Mouse (Mus musculus) liver, embryonic 11.5 days (tissue): ENCODE results near the gene Erc2. TPM values are rescaled to one million over a fixed set of nuclear protein-coding genes. Genes with fewer than 3 reads are reported as not detected.

Source experiments
- ATAC-seq: fragments of 200-750 bp; cut with Nextera tagmentation; replicated peaks from 2 replicates; pipeline ENCODE4 v1.8.0; 2017; ENCODE audit warnings: moderate number of reproducible peaks, mild to moderate bottlenecking, moderate TSS enrichment, moderate library complexity; ENCODE audit not compliant: low FRiP score
- DNase-seq: peaks from one replicate; pipeline ENCODE4 v3.0.0-alpha.2; 2017; ENCODE audit warnings: low spot score
- H3K27ac ChIP-seq: fragments of 300-500 bp; sonication (generic); 2 replicates; pipeline ENCODE4 v1.5.1; 2014; ENCODE audit warnings: mild to moderate bottlenecking, low read depth, low read length, control low read depth
- H3K27me3 ChIP-seq: fragments of 300-500 bp; sonication (generic); replicated peaks from 2 replicates; pipeline ENCODE4 v1.6.1; 2014; ENCODE audit warnings: low read length, mixed read lengths; ENCODE audit not compliant: control insufficient read depth, insufficient read depth
- H3K36me3 ChIP-seq: fragments of 300-500 bp; sonication (generic); 2 replicates; pipeline ENCODE4 v1.6.1; 2014; ENCODE audit warnings: mild to moderate bottlenecking, low read length, moderate library complexity, mixed read lengths; ENCODE audit not compliant: control insufficient read depth, insufficient read depth
- H3K4me1 ChIP-seq: fragments of 300-500 bp; sonication (generic); replicated peaks from 2 replicates; pipeline ENCODE4 v1.6.1; 2014; ENCODE audit warnings: low read length, mixed read lengths; ENCODE audit not compliant: control insufficient read depth, insufficient read depth
- H3K4me2 ChIP-seq: fragments of 300-500 bp; sonication (generic); 2 replicates; pipeline ENCODE4 v1.6.1; 2014; ENCODE audit warnings: mild to moderate bottlenecking, control low read depth, moderate library complexity
- H3K4me3 ChIP-seq: fragments of 300-500 bp; sonication (generic); 2 replicates; pipeline ENCODE4 v1.5.1; 2014; ENCODE audit warnings: low read depth, low read length, control low read depth
- H3K9ac ChIP-seq: fragments of 300-500 bp; sonication (generic); 2 replicates; pipeline ENCODE4 v1.6.1; 2014; ENCODE audit warnings: low read depth, low read length, control low read depth
- H3K9me3 ChIP-seq: fragments of 300-500 bp; sonication (generic); 2 replicates; pipeline ENCODE4 v1.6.1; 2016; ENCODE audit warnings: low read length, inconsistent platforms, mixed read lengths; ENCODE audit not compliant: control insufficient read depth
- WGBS: fragments of 180-500 bp; shearing (Covaris S2); extraction: QIAGEN DNeasy Blood & Tissue Kit; methylation state at CpG from one replicate; pipeline ENCODE4 v1.1.7; 2014; 5-methylcytosine and 5-hydroxymethylcytosine counted together
- polyA plus RNA-seq: library from polyadenylated mRNA; unstranded; fragments of >200 nt; fragmentation: Nextera tagmentation; extraction: Ambion mirVana; gene quantifications from 2 replicates; pipeline ENCODE4 v1.2.1, GENCODE M21; 2014

Gene Erc2
- polyA plus RNA-seq, 1 experiment from 2014 or later: 1.6 TPM

DNA sequence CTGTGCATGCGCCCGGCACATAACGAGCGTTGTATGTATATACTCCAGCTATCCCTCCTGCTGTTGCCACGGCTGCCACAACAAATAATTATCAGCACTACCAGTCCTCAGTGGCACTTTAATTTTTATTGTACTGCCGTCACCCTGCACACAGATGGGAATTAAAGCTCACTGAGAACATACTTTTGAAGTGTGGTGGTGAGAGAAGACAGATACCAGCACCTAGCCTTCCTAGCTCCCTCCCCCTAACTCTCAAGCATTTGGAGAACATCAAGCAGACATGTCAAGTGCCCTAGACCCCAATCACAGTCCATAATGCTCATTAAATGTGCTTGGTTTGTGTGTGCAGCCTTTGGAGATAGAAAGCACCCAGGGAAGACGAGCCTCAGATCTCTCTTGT, 652.6 kb downstream of the Erc2 start:
- H3K36me3 ChIP-seq: no peaks in the 10 kb centered on the region
- 56% methylated on average over 7 of the region's 7 CpGs for WGBS
- DNase-seq: no peak
- H3K4me1 ChIP-seq: no peaks in the 10 kb centered on the region
- H3K27ac ChIP-seq: no peak overlapping the region
- H3K4me2 ChIP-seq: no peak overlapping the region
- no peaks in the 10 kb centered on the region for H3K9me3 ChIP-seq
- H3K27me3 ChIP-seq: peaks cover 2% of the 10 kb centered on the region
- no peak overlapping the region for H3K9ac ChIP-seq
- no peak for ATAC-seq
- H3K4me3 ChIP-seq: no peak overlapping the region

DNA sequence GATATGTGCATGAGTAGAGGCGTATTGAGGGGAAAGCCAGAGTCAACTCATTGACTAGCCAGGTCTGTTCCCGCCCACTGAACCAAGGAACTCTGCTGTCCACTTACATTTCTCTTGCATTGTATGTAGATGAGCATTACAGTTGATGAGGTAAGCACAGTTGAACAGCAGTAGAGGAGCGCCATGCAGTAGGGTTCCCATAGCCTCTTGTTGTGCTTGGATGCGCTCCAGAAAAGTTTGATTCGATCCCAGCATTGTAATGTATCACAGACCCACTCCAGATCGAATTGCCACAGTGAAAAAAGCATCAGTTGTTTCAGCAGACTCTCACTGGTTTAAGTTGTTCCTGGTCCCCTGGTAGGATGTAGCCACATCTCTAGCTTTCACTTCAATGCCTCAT, 656.7 kb downstream of the Erc2 start:
- WGBS: 77% methylated on average over 6 of the region's 6 CpGs
- H3K27ac ChIP-seq: no peak overlapping the region

DNA sequence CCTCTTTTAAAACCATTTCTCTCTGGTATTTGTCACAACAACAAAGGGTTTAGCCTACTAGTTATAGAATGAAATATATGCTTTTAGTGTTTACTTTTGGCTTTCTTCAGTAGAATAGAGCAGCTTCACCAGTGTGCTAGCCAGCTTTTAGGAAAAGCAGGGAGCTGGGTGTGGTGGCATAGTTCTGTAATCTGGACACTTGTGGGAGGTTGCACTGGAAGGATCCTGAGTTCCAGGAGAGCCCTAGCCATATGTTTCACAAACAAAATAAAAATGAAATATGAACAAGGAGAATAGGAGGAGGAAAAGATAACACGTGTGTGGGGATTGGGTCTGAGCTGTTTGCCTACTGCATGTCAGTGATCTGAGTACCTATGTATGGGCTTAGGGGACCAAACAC, 658.1 kb downstream of the Erc2 start:
- no peak for ATAC-seq
- WGBS: 57% methylated on average over 1 of the region's 1 CpGs

More for the DNA sequence above, 656.7 kb downstream of the Erc2 start:
- Histone ChIP-seq H3K9ac (no peak overlapping the region), H3K36me3 (no peaks in the 10 kb centered on the region), H3K4me3 (no peak overlapping the region), H3K27me3 (0 out of 2 replicates have a peak, but pooled peaks cover 2% of the 10 kb centered on the region), H3K9me3 (no peaks in the 10 kb centered on the region), H3K4me1 (no peaks in the 10 kb centered on the region), H3K4me2 (no peak overlapping the region)
- ATAC-seq: no peak
- no peak for DNase-seq

DNA sequence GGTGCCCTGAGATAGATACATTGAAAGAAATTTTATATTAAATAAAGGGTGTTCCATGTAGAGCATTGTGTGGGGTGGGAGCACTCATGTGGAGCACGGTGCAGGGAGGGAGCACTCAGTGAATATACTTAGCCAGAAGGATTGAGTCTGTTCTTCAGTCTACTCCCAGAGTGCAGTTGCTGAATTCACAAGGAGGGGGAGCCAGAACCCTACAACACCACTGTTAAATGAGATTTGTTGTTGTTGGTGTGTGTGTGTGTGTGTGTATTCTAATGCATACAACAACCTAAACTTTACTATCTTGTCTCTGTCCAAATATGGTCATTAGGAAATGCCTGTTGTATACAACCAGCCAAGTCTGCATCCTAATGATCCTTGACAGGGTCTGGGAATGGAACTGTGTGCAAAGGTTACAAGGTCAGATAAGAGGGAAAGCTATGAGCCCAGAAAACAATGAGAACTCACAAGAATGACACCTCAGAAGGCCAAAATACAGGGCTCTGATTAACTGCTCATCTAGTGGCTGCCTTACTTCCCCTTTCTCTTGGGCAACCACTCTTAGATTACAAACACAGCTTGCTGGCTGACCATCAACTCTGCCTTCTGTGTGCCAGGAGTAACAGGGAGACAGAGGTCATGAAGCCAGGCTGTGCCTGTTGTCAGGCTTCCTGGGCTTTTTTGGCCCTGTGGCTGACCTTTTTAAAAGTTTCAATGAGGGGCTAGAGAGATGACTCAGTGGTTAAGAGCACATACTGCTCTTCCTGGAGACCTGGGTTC, 661.3 kb downstream of the Erc2 start:
- Histone ChIP-seq H3K4me1 (no peaks in the 10 kb centered on the region), H3K4me2 (no peak overlapping the region), H3K27me3 (no peaks in the 10 kb centered on the region), H3K4me3 (no peak overlapping the region), H3K36me3 (no peaks in the 10 kb centered on the region), H3K9ac (no peak overlapping the region), H3K9me3 (no peaks in the 10 kb centered on the region), H3K27ac (no peak overlapping the region)
- WGBS: 90% methylated on average over 1 of the region's 1 CpGs
- DNase-seq (no peak), ATAC-seq (no peak)

More for the DNA sequence above, 658.1 kb downstream of the Erc2 start:
- H3K27me3 ChIP-seq: no peaks in the 10 kb centered on the region
- no peaks in the 10 kb centered on the region for H3K36me3 ChIP-seq
- H3K4me2 ChIP-seq: no peak overlapping the region
- H3K9me3 ChIP-seq: no peaks in the 10 kb centered on the region
- no peak overlapping the region for H3K4me3 ChIP-seq
- H3K4me1 ChIP-seq: no peaks in the 10 kb centered on the region
- no peak for DNase-seq
- no peak overlapping the region for H3K9ac ChIP-seq
- H3K27ac ChIP-seq: no peak overlapping the region

DNA sequence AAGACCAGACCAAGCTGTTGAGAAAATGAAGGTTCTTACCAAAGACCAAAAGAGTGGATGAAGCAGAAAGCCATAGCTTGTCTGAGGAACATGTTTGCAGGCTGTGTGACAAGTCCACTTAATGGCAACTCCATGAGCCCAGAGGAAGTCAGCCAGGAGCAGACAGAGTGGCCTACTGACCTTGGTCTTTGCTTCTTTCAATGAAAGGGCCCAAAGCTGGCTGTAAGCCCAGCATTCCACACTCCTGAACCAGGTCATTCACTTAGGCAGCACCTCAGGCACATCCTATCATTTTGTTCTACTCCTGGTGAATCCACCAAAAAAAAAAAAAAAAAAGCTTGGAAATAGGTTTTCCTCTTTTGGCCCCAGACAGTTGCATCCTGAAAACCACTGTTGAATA, 664.3 kb downstream of the Erc2 start:
- no peak for DNase-seq
- Histone ChIP-seq H3K36me3 (no peaks in the 10 kb centered on the region), H3K4me2 (no peak overlapping the region), H3K4me1 (no peaks in the 10 kb centered on the region), H3K9ac (no peak overlapping the region), H3K9me3 (no peaks in the 10 kb centered on the region), H3K27ac (no peak overlapping the region), H3K4me3 (no peak overlapping the region), H3K27me3 (no peaks in the 10 kb centered on the region)
- ATAC-seq: no peak

DNA sequence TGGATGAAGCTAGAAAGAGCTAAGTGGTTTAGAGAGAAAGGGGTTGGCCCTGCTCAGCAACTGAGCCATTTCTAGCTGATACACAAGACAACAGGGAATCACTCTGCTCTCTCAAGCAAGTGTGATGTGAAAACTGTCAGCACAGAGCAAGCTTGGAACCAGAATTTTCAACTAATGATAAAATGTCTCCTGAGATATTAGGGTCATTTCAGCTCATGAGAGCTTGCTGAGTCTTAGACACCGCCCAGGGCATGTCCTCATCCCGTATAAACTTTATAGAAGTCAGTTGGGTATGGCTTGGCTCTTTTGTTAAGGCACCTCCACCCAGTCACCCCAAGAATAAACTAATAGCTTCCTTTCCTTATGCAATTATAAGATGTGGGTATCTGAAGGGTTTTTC, 666.0 kb downstream of the Erc2 start:
- Histone ChIP-seq H3K27me3 (no peaks in the 10 kb centered on the region), H3K4me2 (no peak overlapping the region), H3K9ac (no peak overlapping the region), H3K4me1 (no peaks in the 10 kb centered on the region), H3K4me3 (no peak overlapping the region), H3K27ac (no peak overlapping the region), H3K36me3 (no peaks in the 10 kb centered on the region), H3K9me3 (no peaks in the 10 kb centered on the region)
- 91% methylated on average over 2 of the region's 2 CpGs for WGBS
- DNase-seq (no peak), ATAC-seq (no peak)

DNA sequence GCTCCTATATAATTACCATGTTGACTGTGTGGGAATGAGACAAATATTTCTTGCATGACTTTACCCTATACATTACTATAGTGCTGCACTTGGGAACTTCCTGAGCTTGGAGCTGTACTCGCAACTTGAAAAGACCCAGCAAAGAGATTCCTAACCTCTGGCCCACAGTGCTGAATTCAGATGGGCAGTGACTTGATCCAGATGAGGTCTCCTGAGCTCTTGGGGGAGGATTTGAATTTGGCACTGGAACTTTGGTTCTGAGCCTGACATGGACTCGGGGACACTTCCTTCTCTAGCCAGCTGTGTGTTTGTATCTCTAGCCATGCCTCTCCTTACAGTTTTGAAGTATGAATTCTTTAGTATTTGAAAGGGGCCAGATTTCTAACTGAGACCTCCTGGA, 666.7 kb downstream of the Erc2 start:
- no peaks in the 10 kb centered on the region for H3K4me1 ChIP-seq
- no peaks in the 10 kb centered on the region for H3K36me3 ChIP-seq
- ATAC-seq (no peak), DNase-seq (no peak)
- no peak overlapping the region for H3K4me2 ChIP-seq
- WGBS: 76% methylated on average over 2 of the region's 2 CpGs
- H3K27me3 ChIP-seq: no peaks in the 10 kb centered on the region
- no peak overlapping the region for H3K9ac ChIP-seq
- H3K9me3 ChIP-seq: no peaks in the 10 kb centered on the region
- no peak overlapping the region for H3K27ac ChIP-seq
- no peak overlapping the region for H3K4me3 ChIP-seq

DNA sequence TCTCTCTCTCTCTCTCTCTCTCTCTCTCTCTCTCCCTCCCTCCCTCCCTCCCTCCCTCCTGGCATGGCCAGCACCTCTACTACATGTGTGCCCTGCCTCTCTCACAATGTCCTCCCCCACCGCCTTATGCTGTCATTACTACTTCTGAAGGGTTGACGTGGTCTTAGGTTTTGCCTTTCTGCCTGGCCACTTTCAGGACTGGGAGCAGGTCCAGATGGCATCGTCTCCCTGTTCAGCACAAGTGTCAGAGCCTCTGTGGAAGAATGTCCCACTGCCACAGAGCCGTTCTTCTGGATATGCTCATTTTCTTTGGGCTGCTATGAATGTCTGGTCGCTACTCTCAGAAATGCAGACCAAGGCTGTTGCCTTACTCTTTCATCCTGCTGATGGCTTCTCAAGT, 671.7 kb downstream of the Erc2 start:
- WGBS: 81% methylated on average over 5 of the region's 5 CpGs
- Histone ChIP-seq H3K9ac (no peak overlapping the region), H3K4me3 (no peak overlapping the region), H3K4me1 (no peaks in the 10 kb centered on the region), H3K36me3 (no peaks in the 10 kb centered on the region), H3K27me3 (no peaks in the 10 kb centered on the region), H3K4me2 (no peak overlapping the region), H3K9me3 (no peaks in the 10 kb centered on the region), H3K27ac (no peak overlapping the region)
- ATAC-seq (no peak), DNase-seq (no peak)

DNA sequence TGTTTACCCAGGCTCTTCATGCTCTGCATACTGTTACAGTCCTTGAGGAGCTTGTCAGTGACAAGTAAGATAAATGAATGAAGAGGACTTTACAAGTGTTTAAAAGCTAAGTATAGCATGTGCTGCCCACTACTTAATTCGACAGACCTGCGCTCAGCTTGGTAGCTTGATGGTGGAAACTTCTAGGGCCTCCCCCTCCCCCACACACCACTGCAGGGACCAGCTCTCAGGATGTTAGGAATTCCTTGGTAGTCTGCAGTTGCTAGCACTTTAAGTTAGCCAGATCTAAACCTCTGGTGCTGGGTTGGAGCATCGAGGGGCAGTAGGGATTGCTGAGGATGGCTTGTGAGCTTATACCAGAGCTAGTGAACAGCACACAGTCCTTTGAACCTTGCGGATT, 672.9 kb downstream of the Erc2 start:
- WGBS: 47% methylated on average over 4 of the region's 4 CpGs
- Histone ChIP-seq H3K9me3 (no peaks in the 10 kb centered on the region), H3K4me3 (no peak overlapping the region), H3K4me2 (no peak overlapping the region), H3K36me3 (no peaks in the 10 kb centered on the region), H3K27ac (no peak overlapping the region), H3K27me3 (no peaks in the 10 kb centered on the region), H3K4me1 (no peaks in the 10 kb centered on the region), H3K9ac (no peak overlapping the region)
- ATAC-seq (no peak), DNase-seq (no peak)
